Mouse (Mus musculus) hematopoietic stem cell, adult 5-6 weeks (primary cell): ENCODE data around the gene Rarb. TPM values are rescaled to one million over a fixed set of nuclear protein-coding genes. Genes with fewer than 3 reads are reported as not detected.

Experiments
- ATAC-seq, 2 experiments: fragments of 125-278 bp in 1 of 2; replicated peaks in 1 of 2; 2 replicates each; pipeline ENCODE4 v1.8.0; 2016 to 2017; ENCODE audit warnings: inconsistent platforms in 2 of 2, mild to moderate bottlenecking in 2 of 2, moderate number of reproducible peaks in 2 of 2, low read depth in 1 of 2, moderate TSS enrichment in 1 of 2; ENCODE audit not compliant: low FRiP score in 2 of 2, poor library complexity in 2 of 2, severe bottlenecking in 2 of 2, insufficient read depth in 1 of 2, low TSS enrichment in 1 of 2
- total RNA-seq: library from RNA; stranded (forward); fragments of 172-1452, 232-1000 nt; gene quantifications from 2 replicates; pipeline ENCODE4 v1.2.3, GENCODE M21; 2017

The Rarb gene
- total RNA-seq, 1 experiment from 2014 or later = 0.94 TPM

GRCm38 (mm10) chr14:16740982-16741739 lies 77.8 kb downstream of the Rarb start:
- peak; percentile 21 to 22; a peak in 1 of 4 replicates for ATAC-seq

- ATAC-seq = no peak
Observed at GRCm38 (mm10) chr14:16738538-16738937, 80.4 kb downstream of the Rarb start.

- ATAC-seq = no peak
Observed at GRCm38 (mm10) chr14:16737781-16738180, 81.2 kb downstream of the Rarb start.

- no peak for ATAC-seq
Observed at GRCm38 (mm10) chr14:16735331-16736012, 83.5 kb downstream of the Rarb start.

- ATAC-seq = no peak
Observed at GRCm38 (mm10) chr14:16733595-16734298, 85.2 kb downstream of the Rarb start.

GRCm38 (mm10) chr14:16732054-16732453 lies 86.9 kb downstream of the Rarb start:
- no peak for ATAC-seq

- ATAC-seq = no peak
Observed at GRCm38 (mm10) chr14:16728175-16728838, 90.6 kb downstream of the Rarb start.

GRCm38 (mm10) chr14:16723991-16724390 lies 95.0 kb downstream of the Rarb start:
- ATAC-seq = no peak

- ATAC-seq = no peak
Observed at GRCm38 (mm10) chr14:16717821-16718220, 101.1 kb downstream of the Rarb start.

GRCm38 (mm10) chr14:16714344-16714955 lies 104.5 kb downstream of the Rarb start:
- ATAC-seq = no peak

- ATAC-seq = no peak
Observed at GRCm38 (mm10) chr14:16713773-16714172, 105.2 kb downstream of the Rarb start.

GRCm38 (mm10) chr14:16699228-16699627 lies 119.7 kb downstream of the Rarb start:
- ATAC-seq = no peak

GRCm38 (mm10) chr14:16695453-16696120 lies 123.4 kb downstream of the Rarb start:
- ATAC-seq = no peak

- no peak for ATAC-seq
Observed at GRCm38 (mm10) chr14:16678335-16678734, 140.6 kb downstream of the Rarb start.

- no peak for ATAC-seq
Observed at GRCm38 (mm10) chr14:16677081-16677480, 141.9 kb downstream of the Rarb start.

GRCm38 (mm10) chr14:16670571-16670970 lies 148.4 kb downstream of the Rarb start:
- no peak for ATAC-seq
